Mouse (Mus musculus) liver, embryonic 11.5 days (tissue): ENCODE data around the gene Pgc. TPM values are rescaled to one million over a fixed set of nuclear protein-coding genes. Genes with fewer than 3 reads are reported as not detected.

Experiments used
- ATAC-seq: fragments of 200-750 bp; cut with Nextera tagmentation; replicated peaks from 2 replicates; pipeline ENCODE4 v1.8.0; 2017; ENCODE audit warnings: moderate number of reproducible peaks, mild to moderate bottlenecking, moderate TSS enrichment, moderate library complexity; ENCODE audit not compliant: low FRiP score
- DNase-seq: peaks from one replicate; pipeline ENCODE4 v3.0.0-alpha.2; 2017; ENCODE audit warnings: low spot score
- H3K27ac ChIP-seq: fragments of 300-500 bp; sonication (generic); 2 replicates; pipeline ENCODE4 v1.5.1; 2014; ENCODE audit warnings: mild to moderate bottlenecking, low read depth, low read length, control low read depth
- H3K27me3 ChIP-seq: fragments of 300-500 bp; sonication (generic); replicated peaks from 2 replicates; pipeline ENCODE4 v1.6.1; 2014; ENCODE audit warnings: low read length, mixed read lengths; ENCODE audit not compliant: control insufficient read depth, insufficient read depth
- H3K36me3 ChIP-seq: fragments of 300-500 bp; sonication (generic); 2 replicates; pipeline ENCODE4 v1.6.1; 2014; ENCODE audit warnings: mild to moderate bottlenecking, low read length, moderate library complexity, mixed read lengths; ENCODE audit not compliant: control insufficient read depth, insufficient read depth
- H3K4me1 ChIP-seq: fragments of 300-500 bp; sonication (generic); replicated peaks from 2 replicates; pipeline ENCODE4 v1.6.1; 2014; ENCODE audit warnings: low read length, mixed read lengths; ENCODE audit not compliant: control insufficient read depth, insufficient read depth
- H3K4me2 ChIP-seq: fragments of 300-500 bp; sonication (generic); 2 replicates; pipeline ENCODE4 v1.6.1; 2014; ENCODE audit warnings: mild to moderate bottlenecking, control low read depth, moderate library complexity
- H3K4me3 ChIP-seq: fragments of 300-500 bp; sonication (generic); 2 replicates; pipeline ENCODE4 v1.5.1; 2014; ENCODE audit warnings: low read depth, low read length, control low read depth
- H3K9ac ChIP-seq: fragments of 300-500 bp; sonication (generic); 2 replicates; pipeline ENCODE4 v1.6.1; 2014; ENCODE audit warnings: low read depth, low read length, control low read depth
- H3K9me3 ChIP-seq: fragments of 300-500 bp; sonication (generic); 2 replicates; pipeline ENCODE4 v1.6.1; 2016; ENCODE audit warnings: low read length, inconsistent platforms, mixed read lengths; ENCODE audit not compliant: control insufficient read depth
- WGBS: fragments of 180-500 bp; shearing (Covaris S2); extraction: QIAGEN DNeasy Blood & Tissue Kit; methylation state at CpG from one replicate; pipeline ENCODE4 v1.1.7; 2014; 5-methylcytosine and 5-hydroxymethylcytosine counted together
- polyA plus RNA-seq: library from polyadenylated mRNA; unstranded; fragments of >200 nt; fragmentation: Nextera tagmentation; extraction: Ambion mirVana; gene quantifications from 2 replicates; pipeline ENCODE4 v1.2.1, GENCODE M21; 2014

Gene Pgc
- polyA plus RNA-seq, 1 experiment from 2014 or later = not detected

DNA sequence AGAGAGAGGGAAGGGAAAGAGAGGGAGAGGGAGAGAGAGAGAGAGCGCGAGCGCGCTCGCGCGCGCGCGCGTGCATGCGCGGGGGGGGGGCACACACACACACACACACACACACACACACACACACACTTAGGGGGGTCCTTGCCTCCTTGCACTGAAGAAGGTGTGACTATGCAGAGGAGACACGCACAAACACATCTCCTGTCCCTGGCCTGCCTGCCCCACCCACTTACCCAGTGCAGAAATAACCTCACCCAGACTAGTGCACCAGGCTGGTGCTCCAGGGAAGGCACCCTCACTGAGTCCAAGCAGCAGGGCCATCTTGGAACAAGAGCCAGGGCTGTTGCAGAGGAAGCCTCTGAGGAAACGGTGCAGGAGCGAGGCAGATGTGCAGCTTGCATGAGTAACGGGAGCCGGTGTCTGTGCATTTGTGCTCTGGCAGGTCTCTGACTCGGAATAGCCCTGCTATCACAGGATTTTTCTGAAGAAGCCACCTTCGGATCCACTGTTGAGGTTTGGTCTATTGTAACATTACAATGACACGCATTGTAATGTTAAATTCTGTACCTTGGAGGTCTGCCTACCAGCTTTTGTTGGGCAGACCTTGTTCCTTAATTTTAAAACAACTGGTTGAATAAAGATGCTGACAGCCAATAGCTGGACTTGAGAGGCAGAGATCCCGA lies 13.6 kb upstream of the Pgc start:
- no peaks in the 10 kb centered on the region for H3K4me1 ChIP-seq
- H3K9me3 ChIP-seq = no peaks in the 10 kb centered on the region
- peaks cover 2% of the 10 kb centered on the region; the same call in 1 of the 2 replicates for H3K27me3 ChIP-seq
- no peaks in the 10 kb centered on the region for H3K36me3 ChIP-seq
- H3K4me3 ChIP-seq = no peak overlapping the region
- WGBS = 52% methylated on average over 22 of the region's 22 CpGs
- no peak for ATAC-seq
- no peak overlapping the region for H3K27ac ChIP-seq
- no peak for DNase-seq
- H3K9ac ChIP-seq = no peak overlapping the region
- H3K4me2 ChIP-seq = no peak overlapping the region

DNA sequence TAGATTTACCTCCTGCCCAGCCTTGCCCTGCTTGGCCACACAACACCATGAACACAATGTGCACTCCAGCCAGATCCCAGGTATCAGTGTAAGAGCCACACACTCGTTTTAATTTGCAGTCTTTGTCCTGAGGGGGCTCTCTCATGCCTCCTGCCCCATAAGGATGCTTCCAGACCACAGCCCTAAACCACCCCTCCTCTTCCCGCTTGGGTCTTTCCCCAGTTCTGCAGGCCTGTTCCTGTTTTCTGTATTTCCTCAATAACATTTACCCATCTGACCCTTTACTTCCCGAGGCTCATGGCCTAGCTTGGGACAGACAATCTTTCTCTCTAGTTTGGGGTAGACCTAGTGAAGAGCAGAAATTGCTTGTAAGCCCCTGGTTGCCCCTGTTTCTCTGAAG lies 11.6 kb upstream of the Pgc start:
- Histone ChIP-seq H3K27ac (no peak overlapping the region), H3K36me3 (no peaks in the 10 kb centered on the region), H3K9ac (no peak overlapping the region), H3K4me2 (no peak overlapping the region), H3K4me3 (no peak overlapping the region), H3K9me3 (no peaks in the 10 kb centered on the region), H3K27me3 (no peaks in the 10 kb centered on the region; the same call in 1 of the 2 replicates), H3K4me1 (no peaks in the 10 kb centered on the region)
- ATAC-seq (no peak), DNase-seq (no peak)
- 36% methylated on average over 3 of the region's 3 CpGs for WGBS

DNA sequence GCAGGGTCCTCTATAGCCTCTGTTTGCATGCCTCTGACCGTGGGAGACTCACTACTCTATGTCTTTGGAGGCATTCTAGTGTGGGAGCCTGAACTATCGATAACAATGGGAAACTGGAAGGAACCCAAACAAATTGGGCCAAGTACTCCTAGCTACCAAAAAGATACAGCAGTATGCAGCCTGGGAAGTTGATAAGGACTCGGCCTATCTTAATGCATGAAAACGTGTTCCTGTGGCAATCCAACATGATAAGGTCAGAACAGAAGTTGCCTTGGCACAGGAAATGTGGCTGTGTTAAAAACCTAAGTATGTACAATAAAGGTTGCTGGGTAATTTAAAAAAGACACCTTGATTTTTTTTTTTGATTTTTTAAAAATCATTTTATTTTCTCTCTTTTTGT lies 5.5 kb upstream of the Pgc start:
- Histone ChIP-seq H3K4me3 (no peak overlapping the region), H3K4me1 (no peaks in the 10 kb centered on the region), H3K9ac (no peak overlapping the region), H3K36me3 (no peaks in the 10 kb centered on the region), H3K27ac (no peak overlapping the region), H3K27me3 (0 out of 2 replicates have a peak, but pooled peaks cover 3% of the 10 kb centered on the region), H3K4me2 (no peak overlapping the region), H3K9me3 (no peaks in the 10 kb centered on the region)
- ATAC-seq (no peak), DNase-seq (no peak)
- WGBS = 52% methylated on average over 4 of the region's 4 CpGs

DNA sequence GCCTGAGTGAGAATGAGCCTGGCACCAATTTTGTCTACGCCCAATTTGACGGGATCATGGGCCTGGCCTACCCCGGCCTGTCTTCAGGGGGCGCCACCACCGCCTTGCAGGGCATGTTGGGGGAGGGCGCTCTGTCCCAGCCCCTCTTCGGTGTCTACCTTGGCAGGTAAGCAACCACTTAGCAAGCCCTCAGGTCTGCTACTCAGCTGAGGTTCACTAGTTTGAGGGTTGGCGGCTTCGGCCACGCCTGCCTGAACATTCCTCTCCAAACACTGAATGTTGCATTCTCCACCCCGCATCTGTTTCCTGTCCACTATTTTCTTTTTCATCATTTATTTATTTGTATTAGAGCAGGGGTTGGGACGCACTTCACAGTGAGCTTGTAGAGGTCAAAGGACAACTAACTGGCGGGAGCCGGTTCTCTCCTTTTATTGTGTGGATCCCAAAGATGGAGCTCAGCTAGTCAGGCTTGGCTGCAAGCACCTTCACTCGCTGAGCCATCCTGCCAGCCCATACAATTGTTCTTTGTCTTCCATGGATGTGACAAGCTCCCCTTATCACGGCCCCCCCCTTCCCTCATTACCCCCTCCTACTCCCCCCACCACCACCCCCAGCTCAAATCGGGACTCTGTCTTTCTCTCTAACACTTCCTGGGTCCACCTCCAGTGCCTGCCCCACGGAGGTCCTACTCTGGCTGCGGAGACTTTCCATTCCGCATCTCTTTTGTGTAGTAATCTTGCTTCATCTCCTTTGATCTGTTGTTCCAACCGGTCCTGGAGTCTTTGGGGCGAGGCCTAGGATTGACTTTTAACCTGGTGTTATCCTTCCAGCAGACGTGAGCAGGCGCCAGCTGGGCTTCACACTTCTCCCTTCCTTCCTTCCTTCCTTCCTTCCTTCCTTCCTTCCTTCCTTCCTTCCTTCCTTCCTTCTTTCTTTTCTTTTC lies 4.3 kb downstream of the Pgc start:
- WGBS = 61% methylated on average over 24 of the region's 24 CpGs

DNA sequence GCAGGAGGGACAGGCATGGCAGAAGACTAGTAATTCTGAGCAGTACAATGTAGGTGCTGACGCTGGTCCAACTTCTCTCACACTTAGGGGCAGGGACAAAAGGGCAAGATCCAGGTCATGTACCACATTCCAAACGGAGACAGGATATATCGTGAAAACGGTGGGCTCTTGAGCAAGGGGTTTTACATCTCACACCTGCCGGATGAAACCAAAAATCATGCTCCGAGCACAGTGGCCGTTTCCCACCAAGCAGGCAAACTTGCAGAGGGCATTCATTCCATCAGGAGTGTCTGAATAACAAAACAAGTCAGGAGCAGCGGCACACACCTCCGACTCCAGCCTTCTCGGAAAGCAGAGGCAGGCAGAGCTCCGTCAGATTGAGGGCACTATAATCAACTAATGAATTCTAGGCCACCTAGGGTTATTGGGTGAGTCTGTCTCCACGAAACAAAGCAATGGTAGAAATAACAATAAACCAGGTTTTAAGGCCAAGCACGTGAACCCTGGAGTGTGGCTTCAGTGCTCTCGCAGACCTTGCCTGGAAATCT lies 9.0 kb downstream of the Pgc start:
- 78% methylated on average over 14 of the region's 14 CpGs for WGBS
- DNase-seq (no peak), ATAC-seq (no peak)
- H3K9ac ChIP-seq = no peak overlapping the region
- H3K9me3 ChIP-seq = no peaks in the 10 kb centered on the region
- H3K4me1 ChIP-seq = peaks cover 18% of the 10 kb centered on the region
- no peaks in the 10 kb centered on the region for H3K36me3 ChIP-seq
- no peak overlapping the region for H3K27ac ChIP-seq
- H3K27me3 ChIP-seq = peaks cover 5% of the 10 kb centered on the region
- H3K4me2 ChIP-seq = no peak overlapping the region
- H3K4me3 ChIP-seq = no peak overlapping the region

More for the DNA sequence above, 4.3 kb downstream of the Pgc start:
- Histone ChIP-seq H3K9ac (no peak overlapping the region), H3K9me3 (no peaks in the 10 kb centered on the region), H3K4me3 (no peak overlapping the region), H3K4me1 (no peaks in the 10 kb centered on the region), H3K36me3 (no peaks in the 10 kb centered on the region), H3K27me3 (no peaks in the 10 kb centered on the region), H3K27ac (no peak overlapping the region), H3K4me2 (no peak overlapping the region)
- ATAC-seq = no peak
- no peak for DNase-seq

DNA sequence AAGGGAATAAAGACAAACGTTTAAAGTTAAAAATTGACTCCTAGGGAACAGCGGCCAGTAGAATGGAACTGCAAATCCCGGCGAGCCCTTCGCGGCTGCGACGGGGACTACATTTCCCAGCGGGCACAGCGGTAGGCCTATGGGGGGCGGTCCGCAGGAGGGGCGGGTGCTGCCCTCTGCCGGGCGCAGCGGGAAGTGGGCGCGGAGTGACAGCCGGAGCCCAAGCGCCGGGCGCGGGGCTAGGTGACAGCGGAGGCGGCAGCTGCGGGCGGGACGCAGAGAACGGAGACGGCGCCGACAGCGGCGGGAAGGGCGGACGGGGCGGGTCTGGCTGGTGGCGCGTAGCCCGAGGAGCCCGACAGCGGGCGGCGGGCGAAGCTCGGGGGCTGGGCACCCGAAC lies 10.2 kb downstream of the Pgc start, which contains the start of gene Tfeb:
TSS of gene Tfeb (plus strand) at position 175 of the 400 bp plus-strand sequence.
- under 1% methylated on average over 47 of the region's 47 CpGs for WGBS
- no peaks in the 10 kb centered on the region for H3K36me3 ChIP-seq
- H3K9me3 ChIP-seq = no peaks in the 10 kb centered on the region
- H3K27me3 ChIP-seq = peaks cover 5% of the 10 kb centered on the region
- H3K4me1 ChIP-seq = peaks cover 24% of the 10 kb centered on the region
- H3K4me3 ChIP-seq = peak within 1 kb of the TSS; percentile 81
- H3K9ac ChIP-seq = peak within 1 kb of the TSS; percentile 79
- H3K27ac ChIP-seq = peak within 1 kb of the TSS; percentile 62
- DNase-seq (peak; percentile 97), ATAC-seq (peak; percentile 81)
- peak within 1 kb of the TSS; percentile 99 for H3K4me2 ChIP-seq

- WGBS = under 1% methylated on average over 55 of the region's 60 CpGs
- Histone ChIP-seq H3K9ac (peak overlapping the region; percentile 79), H3K4me2 (peak overlapping the region; percentile 99), H3K9me3 (no peaks in the 10 kb centered on the region), H3K4me1 (peaks cover 24% of the 10 kb centered on the region), H3K27me3 (peaks cover 5% of the 10 kb centered on the region), H3K4me3 (peak overlapping the region; percentile 81), H3K27ac (peak overlapping the region; percentile 62), H3K36me3 (no peaks in the 10 kb centered on the region)
- DNase-seq = peak; percentile 83
- ATAC-seq = peak; percentile 80
Observed at GRCm38 (mm10) chr17:47737271-47738065, 10.8 kb downstream of the Pgc start.
